Mouse (Mus musculus) MEL (cell line): ENCODE data around the gene Tubd1. TPM values are rescaled to one million over a fixed set of nuclear protein-coding genes. Genes with fewer than 3 reads are reported as not detected.

Experiments
- DNase-seq: peaks from one replicate; pipeline ENCODE4 v3.0.0; 2011; ENCODE audit warnings: low read depth, low spot score
- H3K27ac ChIP-seq: 2 replicates; pipeline ENCODE4 v1.5.1; 2012; ENCODE audit warnings: low read depth, mild to moderate bottlenecking, control low read depth, low read length, moderate library complexity; ENCODE audit not compliant: control insufficient read depth
- H3K27me3 ChIP-seq, 2 experiments: fragments of 150-350 bp in 1 of 2; sonication (generic) in 1 of 2; 2 replicates each; pipeline ENCODE4 v1.6.1; 2012; ENCODE audit warnings: low read length in 2 of 2, mild to moderate bottlenecking in 2 of 2, improper control_type of control experiment in 1 of 2, moderate library complexity in 1 of 2; ENCODE audit not compliant: insufficient read depth in 2 of 2, control insufficient read depth in 1 of 2
- H3K36me3 ChIP-seq, 2 experiments: 2 replicates each; pipeline ENCODE4 v1.6.1; 2012 to 2014; ENCODE audit warnings: low read length in 2 of 2, improper control_type of control experiment in 1 of 2, inconsistent platforms in 1 of 2, mild to moderate bottlenecking in 1 of 2; ENCODE audit not compliant: insufficient read depth in 2 of 2, control insufficient read depth in 1 of 2
- H3K4me1 ChIP-seq, 2 experiments: fragments of 150-350 bp in 1 of 2; sonication (generic) in 1 of 2; 2 replicates each; pipeline ENCODE4 v1.6.1; 2012; ENCODE audit warnings: low read length in 2 of 2, improper control_type of control experiment in 1 of 2, mild to moderate bottlenecking in 1 of 2; ENCODE audit not compliant: insufficient read depth in 2 of 2, control insufficient read depth in 1 of 2
- H3K4me3 ChIP-seq, 2 experiments: fragments of 150-350 bp in 1 of 2; sonication (generic) in 1 of 2; 2 replicates each; pipeline ENCODE4 v1.5.1; 2012; ENCODE audit warnings: low read depth in 2 of 2, low read length in 2 of 2, mild to moderate bottlenecking in 2 of 2, moderate library complexity in 2 of 2, control low read depth in 1 of 2, improper control_type of control experiment in 1 of 2; ENCODE audit not compliant: control insufficient read depth in 1 of 2, insufficient read depth in 1 of 2
- H3K79me2 ChIP-seq: 2 replicates; pipeline ENCODE4 v1.6.1; 2012; ENCODE audit warnings: mild to moderate bottlenecking, low read length, moderate library complexity; ENCODE audit not compliant: control insufficient read depth, poor library complexity, insufficient read depth
- H3K9ac ChIP-seq: 2 replicates; pipeline ENCODE4 v1.6.1; 2012; ENCODE audit warnings: low read depth, mild to moderate bottlenecking, control low read depth, low read length, moderate library complexity; ENCODE audit not compliant: control insufficient read depth, poor library complexity, severe bottlenecking
- H3K9me3 ChIP-seq: fragments of 150-350 bp; sonication (generic); replicated peaks from 2 replicates; pipeline ENCODE4 v1.6.1; 2012; ENCODE audit warnings: mild to moderate bottlenecking, low read length, improper control_type of control experiment, moderate library complexity; ENCODE audit not compliant: insufficient read depth
- BHLHE40 ChIP-seq: IDR thresholded peaks from 2 replicates; pipeline ENCODE4 v1.6.1; 2012; ENCODE audit warnings: low read depth, mild to moderate bottlenecking, inconsistent platforms, low read length, improper control_type of control experiment, borderline replicate concordance
- CHD1 ChIP-seq: IDR thresholded peaks from 2 replicates; pipeline ENCODE4 v1.6.1; 2012; ENCODE audit warnings: low read depth, mild to moderate bottlenecking, inconsistent platforms, low read length, improper control_type of control experiment
- CHD2 ChIP-seq: IDR thresholded peaks from 2 replicates; pipeline ENCODE4 v1.6.1; 2011; ENCODE audit warnings: low read length, improper control_type of control experiment
- CTCF ChIP-seq, 3 experiments: IDR thresholded peaks in 2 of 3; conservative IDR thresholded peaks in 1 of 3; 2 replicates each; pipeline ENCODE4 v1.5.1; 2011 to 2012; ENCODE audit warnings: low read length in 3 of 3, low read depth in 2 of 3, mild to moderate bottlenecking in 2 of 3, improper control_type of control experiment in 1 of 3, inconsistent platforms in 1 of 3, mixed read lengths in 1 of 3, moderate library complexity in 1 of 3; ENCODE audit not compliant: control insufficient read depth in 1 of 3, insufficient read depth in 1 of 3, poor library complexity in 1 of 3, severe bottlenecking in 1 of 3
- E2F4 ChIP-seq: IDR thresholded peaks from 2 replicates; pipeline ENCODE4 v1.6.1; 2011; ENCODE audit warnings: low read depth, low read length, improper control_type of control experiment, borderline replicate concordance
- ELF1 ChIP-seq: IDR thresholded peaks from 2 replicates; pipeline ENCODE4 v1.6.1; 2014; ENCODE audit warnings: low read depth, mild to moderate bottlenecking, inconsistent platforms, low read length, improper control_type of control experiment, moderate library complexity
- EP300 ChIP-seq, 2 experiments: IDR thresholded peaks; 2 replicates each; pipeline ENCODE4 v1.6.1; 2011; ENCODE audit warnings: improper control_type of control experiment in 2 of 2, low read length in 2 of 2, low read depth in 1 of 2, mild to moderate bottlenecking in 1 of 2
- ETS1 ChIP-seq: IDR thresholded peaks from 2 replicates; pipeline ENCODE4 v1.6.1; 2012; ENCODE audit warnings: low read depth, mild to moderate bottlenecking, inconsistent platforms, low read length, improper control_type of control experiment, moderate library complexity
- GABPA ChIP-seq: IDR thresholded peaks from 2 replicates; pipeline ENCODE4 v1.6.1; 2012; ENCODE audit warnings: low read depth, mild to moderate bottlenecking, inconsistent platforms, low read length, improper control_type of control experiment, moderate library complexity
- GATA1 ChIP-seq: IDR thresholded peaks from 2 replicates; pipeline ENCODE4 v1.6.1; 2011; ENCODE audit warnings: low read depth, low read length, improper control_type of control experiment
- HCFC1 ChIP-seq: IDR thresholded peaks from 2 replicates; pipeline ENCODE4 v1.6.1; 2012; ENCODE audit warnings: low read depth, mild to moderate bottlenecking, inconsistent platforms, low read length, improper control_type of control experiment, moderate library complexity
- JUND ChIP-seq: IDR thresholded peaks from 2 replicates; pipeline ENCODE4 v1.6.1; 2011; ENCODE audit warnings: low read depth, mild to moderate bottlenecking, improper control_type of control experiment, low read length
- KAT2A ChIP-seq: conservative IDR thresholded peaks from 2 replicates; pipeline ENCODE4 v1.6.1; 2012; ENCODE audit warnings: low read depth, low read length, improper control_type of control experiment, inconsistent platforms
- MAFK ChIP-seq: IDR thresholded peaks from 2 replicates; pipeline ENCODE4 v1.6.1; 2011; ENCODE audit warnings: low read depth, mild to moderate bottlenecking, low read length, improper control_type of control experiment, borderline replicate concordance
- MAX ChIP-seq: IDR thresholded peaks from 2 replicates; pipeline ENCODE4 v1.6.1; 2011; ENCODE audit warnings: low read length, improper control_type of control experiment
- MAZ ChIP-seq: IDR thresholded peaks from 2 replicates; pipeline ENCODE4 v1.6.1; 2012; ENCODE audit warnings: low read depth, mild to moderate bottlenecking, inconsistent platforms, low read length, improper control_type of control experiment
- MEF2A ChIP-seq: IDR thresholded peaks from 2 replicates; pipeline ENCODE4 v1.6.1; 2014; ENCODE audit warnings: low read depth, mild to moderate bottlenecking, inconsistent platforms, low read length, improper control_type of control experiment; ENCODE audit not compliant: poor library complexity, insufficient replicate concordance, severe bottlenecking; ENCODE audit errors: extremely low read depth
- MXI1 ChIP-seq: IDR thresholded peaks from 2 replicates; pipeline ENCODE4 v1.6.1; 2011; ENCODE audit warnings: mild to moderate bottlenecking, low read depth, low read length, improper control_type of control experiment
- MYB ChIP-seq: IDR thresholded peaks from 2 replicates; pipeline ENCODE4 v1.6.1; 2011; ENCODE audit warnings: mild to moderate bottlenecking, low read depth, low read length, improper control_type of control experiment
- MYC ChIP-seq: IDR thresholded peaks from 2 replicates; pipeline ENCODE4 v1.6.1; 2011; ENCODE audit warnings: low read depth, mild to moderate bottlenecking, low read length, improper control_type of control experiment, moderate library complexity
- NRF1 ChIP-seq: IDR thresholded peaks from 2 replicates; pipeline ENCODE4 v1.6.1; 2014; ENCODE audit warnings: low read depth, mild to moderate bottlenecking, inconsistent platforms, low read length, improper control_type of control experiment, moderate library complexity; ENCODE audit not compliant: poor library complexity, insufficient read depth, severe bottlenecking
- POLR2A ChIP-seq, 2 experiments: IDR thresholded peaks; 2 replicates each; pipeline ENCODE4 v1.6.1; 2011 to 2012; ENCODE audit warnings: low read length in 2 of 2, mild to moderate bottlenecking in 2 of 2, control low read depth in 1 of 2, improper control_type of control experiment in 1 of 2, low read depth in 1 of 2, moderate library complexity in 1 of 2; ENCODE audit not compliant: control insufficient read depth in 1 of 2, insufficient read depth in 1 of 2, poor library complexity in 1 of 2
- POLR2AphosphoS2 ChIP-seq: IDR thresholded peaks from 2 replicates; pipeline ENCODE4 v1.6.1; 2011; ENCODE audit warnings: low read length, improper control_type of control experiment
- POLR2AphosphoS5 ChIP-seq: IDR thresholded peaks from 2 replicates; pipeline ENCODE4 v1.6.1; 2012; ENCODE audit warnings: low read depth, borderline replicate concordance, mild to moderate bottlenecking, inconsistent platforms, low read length, moderate library complexity, mixed read lengths
- RCOR1 ChIP-seq: IDR thresholded peaks from 2 replicates; pipeline ENCODE4 v1.6.1; 2012; ENCODE audit warnings: low read depth, mild to moderate bottlenecking, inconsistent platforms, low read length, improper control_type of control experiment
- SMC3 ChIP-seq: IDR thresholded peaks from 2 replicates; pipeline ENCODE4 v1.6.1; 2011; ENCODE audit warnings: low read depth, low read length, improper control_type of control experiment
- TAL1 ChIP-seq: IDR thresholded peaks from 2 replicates; pipeline ENCODE4 v1.6.1; 2012; ENCODE audit warnings: mild to moderate bottlenecking, inconsistent platforms, low read length, moderate library complexity, mixed read lengths
- TBP ChIP-seq: IDR thresholded peaks from 2 replicates; pipeline ENCODE4 v1.8.0; 2011; ENCODE audit warnings: low read depth, low read length, improper control_type of control experiment
- TCF12 ChIP-seq: IDR thresholded peaks from 2 replicates; pipeline ENCODE4 v1.6.1; 2014; ENCODE audit warnings: low read depth, mild to moderate bottlenecking, inconsistent platforms, low read length, improper control_type of control experiment, moderate library complexity
- UBTF ChIP-seq: IDR thresholded peaks from 2 replicates; pipeline ENCODE4 v1.6.1; 2012; ENCODE audit warnings: low read depth, mild to moderate bottlenecking, inconsistent platforms, low read length, improper control_type of control experiment, moderate library complexity, borderline replicate concordance; ENCODE audit not compliant: insufficient read depth
- USF1 ChIP-seq: IDR thresholded peaks from 2 replicates; pipeline ENCODE4 v1.6.1; 2014; ENCODE audit warnings: low read depth, mild to moderate bottlenecking, inconsistent platforms, low read length, improper control_type of control experiment, moderate library complexity
- USF2 ChIP-seq, 2 experiments: IDR thresholded peaks; 2 replicates each; pipeline ENCODE4 v1.6.1; 2011 to 2012; ENCODE audit warnings: improper control_type of control experiment in 2 of 2, low read length in 2 of 2, borderline replicate concordance in 1 of 2, inconsistent platforms in 1 of 2, low read depth in 1 of 2, mild to moderate bottlenecking in 1 of 2; ENCODE audit not compliant: insufficient read depth in 1 of 2
- ZC3H11A ChIP-seq: IDR thresholded peaks from 2 replicates; pipeline ENCODE4 v1.6.1; 2012; ENCODE audit warnings: low read depth, mild to moderate bottlenecking, inconsistent platforms, low read length, improper control_type of control experiment
- ZKSCAN1 ChIP-seq: IDR thresholded peaks from 2 replicates; pipeline ENCODE4 v1.6.1; 2012; ENCODE audit warnings: low read depth, mild to moderate bottlenecking, inconsistent platforms, low read length, improper control_type of control experiment, moderate library complexity
- ZMIZ1 ChIP-seq: IDR thresholded peaks from 2 replicates; pipeline ENCODE4 v1.6.1; 2012; ENCODE audit warnings: low read depth, mild to moderate bottlenecking, inconsistent platforms, low read length, improper control_type of control experiment, moderate library complexity
- ZNF384 ChIP-seq: IDR thresholded peaks from 2 replicates; pipeline ENCODE4 v1.6.1; 2012; ENCODE audit warnings: low read depth, mild to moderate bottlenecking, inconsistent platforms, low read length, improper control_type of control experiment
- polyA plus RNA-seq, 2 experiments: library from polyadenylated mRNA; stranded (reverse) in 1 of 2; unstranded in 1 of 2; fragments of >175 nt in 1 of 2; fragments of >200 nt in 1 of 2; gene quantifications; 2 replicates each; pipeline versions ENCODE4 v1.2.1 to v1.2.4; 2012; ENCODE audit warnings: low replicate concordance in 2 of 2, low read depth in 1 of 2; ENCODE audit not compliant: insufficient read length in 2 of 2, insufficient read depth in 1 of 2, missing spikeins in 1 of 2
- total RNA-seq: library from RNA; depleted of rRNA; stranded (reverse); fragments of 300-350 nt; gene quantifications from 2 replicates; pipeline ENCODE4 v1.2.3, GENCODE M21; 2012

Tubd1 gene
- total and polyA plus RNA-seq, 3 experiments = 14.4 to 23.4 TPM; not detected in 1

- peaks cover 5 to 26% of the 10 kb centered on the region in 2 experiments for H3K36me3 ChIP-seq
- H3K27me3 ChIP-seq = no peaks in the 10 kb centered on the region
- peaks cover 8 to 12% of the 10 kb centered on the region in 2 experiments for H3K4me1 ChIP-seq
- H3K27ac ChIP-seq = peak overlapping the region; percentile 80
- DNase-seq = peak; percentile 69
- peak overlapping the region; percentile 77 to 85 for H3K4me3 ChIP-seq
- peaks cover 58% of the 10 kb centered on the region for H3K79me2 ChIP-seq
- H3K9me3 ChIP-seq = no peaks in the 10 kb centered on the region
- H3K9ac ChIP-seq = peak overlapping the region; percentile 96
- 0 out of 2 replicates have a peak, but pooled peaks have one; percentile 17 for TF ChIP-seq ZKSCAN1
- no peak for TF ChIP-seq ZMIZ1
- no peak for TF ChIP-seq EP300 (IDR thresholded peaks at IDR 0.05; ENCODE audit: low read depth in 1 of 2, low read length in 2 of 2)
- TF ChIP-seq MXI1 = peak; percentile 63
- no peak for TF ChIP-seq KAT2A
- TF ChIP-seq CHD1 = peak; percentile 93; the same call in 1 of the 2 replicates
- TF ChIP-seq NRF1 = no peak
- TF ChIP-seq ZNF384 = no peak
- 0 out of 6 replicates have a peak, but pooled peaks of 1 of the 3 experiments have one; percentile 4 for TF ChIP-seq CTCF (IDR thresholded peaks at IDR 0.05 in 2 of 3, conservative IDR thresholded peaks at IDR 0.05 in 1 of 3; ENCODE audit: control insufficient read depth in 1 of 3, insufficient read depth in 1 of 3, low read depth in 2 of 3, low read length in 3 of 3, poor library complexity in 1 of 3, severe bottlenecking in 1 of 3)
- TF ChIP-seq GATA1 = no peak
- TF ChIP-seq POLR2AphosphoS2 = no peak
- TF ChIP-seq TBP = no peak
- TF ChIP-seq MAX = 0 out of 2 replicates have a peak, but pooled peaks have one; percentile 13
- no peak for TF ChIP-seq HCFC1
- TF ChIP-seq ELF1 = no peak
- TF ChIP-seq USF2 (IDR thresholded peaks at IDR 0.05; ENCODE audit: borderline replicate concordance in 1 of 2, insufficient read depth in 1 of 2, low read depth in 1 of 2, low read length in 2 of 2) = no peak
- no peak; the same call in 1 of the 2 replicates for TF ChIP-seq MYB
- TF ChIP-seq SMC3 = no peak; the same call in 1 of the 2 replicates
- no peak for TF ChIP-seq MAFK
- peak; percentile 53; the same call in 1 of the 2 replicates for TF ChIP-seq MAZ
- no peak for TF ChIP-seq BHLHE40
- TF ChIP-seq MEF2A = no peak
- no peak for TF ChIP-seq CHD2
- peak; percentile 55; the same call in 1 of the 2 replicates for TF ChIP-seq ETS1
- TF ChIP-seq TAL1 = no peak
- no peak for TF ChIP-seq ZC3H11A
- no peak for TF ChIP-seq GABPA
- no peak for TF ChIP-seq POLR2AphosphoS5
- no peak for TF ChIP-seq USF1
- no peak for TF ChIP-seq TCF12
- TF ChIP-seq POLR2A (IDR thresholded peaks at IDR 0.05; ENCODE audit: control insufficient read depth in 1 of 2, insufficient read depth in 1 of 2, low read depth in 1 of 2, low read length in 2 of 2, poor library complexity in 1 of 2) = no peak
- no peak for TF ChIP-seq MYC
- TF ChIP-seq RCOR1 = no peak
- no peak for TF ChIP-seq E2F4
- peak; percentile 87; the same call in 1 of the 2 replicates for TF ChIP-seq UBTF
- TF ChIP-seq JUND = no peak
Observed at GRCm38 (mm10) chr11:86543960-86544638, 692 bp upstream of the Tubd1 start.
